Mouse (Mus musculus): Measurements from ENCODE around the gene Spaca4. TPM values are rescaled to one million over a fixed set of nuclear protein-coding genes. Genes with fewer than 3 reads are reported as not detected.

Spaca4 gene
- polyA plus RNA-seq, 2 experiments: not detected

- no peak overlapping the region for H3K4me2 ChIP-seq (replicated peaks; ENCODE audit: low read depth, low read length, severe bottlenecking)
- DNase-seq (ENCODE audit: low spot score): no peak
- no peak overlapping the region for H3K9ac ChIP-seq (ENCODE audit: low read depth, low read length, severe bottlenecking)
- H3K27me3 ChIP-seq (ENCODE audit: control insufficient read depth, insufficient read depth, low read length): no peaks in the 10 kb centered on the region
- 41% methylated on average over 9 of the region's 10 CpGs for WGBS
- no peak for TF ChIP-seq POLR2A (IDR thresholded peaks at IDR 0.05; ENCODE audit: borderline replicate concordance, extremely low read depth, insufficient read depth, insufficient read length)
- no peaks in the 10 kb centered on the region for H3K36me3 ChIP-seq (ENCODE audit: control insufficient read depth, insufficient read depth, low read length)
- H3K4me1 ChIP-seq (ENCODE audit: control insufficient read depth, insufficient read depth, low read length): no peaks in the 10 kb centered on the region
- no peak overlapping the region for H3K4me3 ChIP-seq (replicated peaks; ENCODE audit: low read length)
- no peaks in the 10 kb centered on the region; the same call in 1 of the 2 replicates for H3K9me3 ChIP-seq (ENCODE audit: control insufficient read depth, low read length)
- H3K27ac ChIP-seq (replicated peaks; ENCODE audit: low read depth, low read length): no peak overlapping the region
- no peak for ATAC-seq (ENCODE audit: low FRiP score, low read depth)
Observed at GRCm38 (mm10) chr7:45749401-45749800, 23.8 kb upstream of the Spaca4 start.

- Histone ChIP-seq H3K9me3 (ENCODE audit: control insufficient read depth, low read length) (no peaks in the 10 kb centered on the region; the same call in 1 of the 2 replicates), H3K9ac (ENCODE audit: low read depth, low read length, severe bottlenecking) (no peak overlapping the region), H3K27me3 (ENCODE audit: control insufficient read depth, insufficient read depth, low read length) (no peaks in the 10 kb centered on the region), H3K4me3 (replicated peaks; ENCODE audit: low read length) (no peak overlapping the region), H3K36me3 (ENCODE audit: control insufficient read depth, insufficient read depth, low read length) (no peaks in the 10 kb centered on the region), H3K4me2 (replicated peaks; ENCODE audit: low read depth, low read length, severe bottlenecking) (no peak overlapping the region), H3K27ac (replicated peaks; ENCODE audit: low read depth, low read length) (no peak overlapping the region), H3K4me1 (ENCODE audit: control insufficient read depth, insufficient read depth, low read length) (no peaks in the 10 kb centered on the region)
- TF ChIP-seq POLR2A (IDR thresholded peaks at IDR 0.05; ENCODE audit: borderline replicate concordance, extremely low read depth, insufficient read depth, insufficient read length): no peak
- DNase-seq (ENCODE audit: low spot score) (no peak), ATAC-seq (ENCODE audit: low FRiP score, low read depth) (no peak)
- 83% methylated on average over 7 of the region's 7 CpGs for WGBS
Observed at GRCm38 (mm10) chr7:45748110-45748509, 22.5 kb upstream of the Spaca4 start.

- no peak for DNase-seq (ENCODE audit: low spot score)
- no peak overlapping the region for H3K4me2 ChIP-seq (replicated peaks; ENCODE audit: low read depth, low read length, severe bottlenecking)
- H3K4me3 ChIP-seq (replicated peaks; ENCODE audit: low read length): no peak overlapping the region
- no peaks in the 10 kb centered on the region for H3K27me3 ChIP-seq (ENCODE audit: control insufficient read depth, insufficient read depth, low read length)
- H3K27ac ChIP-seq (replicated peaks; ENCODE audit: low read depth, low read length): no peak overlapping the region
- no peak for TF ChIP-seq POLR2A (IDR thresholded peaks at IDR 0.05; ENCODE audit: borderline replicate concordance, extremely low read depth, insufficient read depth, insufficient read length)
- H3K9ac ChIP-seq (ENCODE audit: low read depth, low read length, severe bottlenecking): no peak overlapping the region
- no peaks in the 10 kb centered on the region for H3K36me3 ChIP-seq (ENCODE audit: control insufficient read depth, insufficient read depth, low read length)
- WGBS: 86% methylated on average over 5 of the region's 5 CpGs
- no peaks in the 10 kb centered on the region; the same call in 1 of the 2 replicates for H3K9me3 ChIP-seq (ENCODE audit: control insufficient read depth, low read length)
- H3K4me1 ChIP-seq (ENCODE audit: control insufficient read depth, insufficient read depth, low read length): no peaks in the 10 kb centered on the region
- no peak for ATAC-seq (ENCODE audit: low FRiP score, low read depth)
Observed at GRCm38 (mm10) chr7:45747450-45747849, 21.8 kb upstream of the Spaca4 start.

GRCm38 (mm10) chr7:45746518-45746917 lies 20.9 kb upstream of the Spaca4 start:
- 63% methylated on average over 6 of the region's 6 CpGs for WGBS

GRCm38 (mm10) chr7:45744387-45744786 lies 18.8 kb upstream of the Spaca4 start:
- no peaks in the 10 kb centered on the region for H3K27me3 ChIP-seq (ENCODE audit: control insufficient read depth, insufficient read depth, low read length)
- H3K4me3 ChIP-seq (replicated peaks; ENCODE audit: low read length): no peak overlapping the region
- WGBS: 18% methylated on average over 2 of the region's 2 CpGs
- no peak overlapping the region for H3K4me2 ChIP-seq (replicated peaks; ENCODE audit: low read depth, low read length, severe bottlenecking)
- no peaks in the 10 kb centered on the region for H3K36me3 ChIP-seq (ENCODE audit: control insufficient read depth, insufficient read depth, low read length)
- H3K9me3 ChIP-seq (ENCODE audit: control insufficient read depth, low read length): no peaks in the 10 kb centered on the region; the same call in 1 of the 2 replicates
- no peaks in the 10 kb centered on the region for H3K4me1 ChIP-seq (ENCODE audit: control insufficient read depth, insufficient read depth, low read length)
- peak; percentile 52 for DNase-seq (ENCODE audit: low spot score)
- no peak overlapping the region for H3K27ac ChIP-seq (replicated peaks; ENCODE audit: low read depth, low read length)
- peak; percentile 41; the same call in 1 of the 2 replicates for ATAC-seq (ENCODE audit: low FRiP score, low read depth)
- H3K9ac ChIP-seq (ENCODE audit: low read depth, low read length, severe bottlenecking): no peak overlapping the region
- no peak for TF ChIP-seq POLR2A (IDR thresholded peaks at IDR 0.05; ENCODE audit: borderline replicate concordance, extremely low read depth, insufficient read depth, insufficient read length)

More at GRCm38 (mm10) chr7:45746518-45746917, 20.9 kb upstream of the Spaca4 start:
- ATAC-seq (ENCODE audit: low FRiP score, low read depth) (no peak), DNase-seq (ENCODE audit: low spot score) (no peak)
- no peak overlapping the region for H3K4me3 ChIP-seq (replicated peaks; ENCODE audit: low read length)
- H3K36me3 ChIP-seq (ENCODE audit: control insufficient read depth, insufficient read depth, low read length): no peaks in the 10 kb centered on the region
- no peaks in the 10 kb centered on the region for H3K27me3 ChIP-seq (ENCODE audit: control insufficient read depth, insufficient read depth, low read length)
- no peak for TF ChIP-seq POLR2A (IDR thresholded peaks at IDR 0.05; ENCODE audit: borderline replicate concordance, extremely low read depth, insufficient read depth, insufficient read length)
- H3K27ac ChIP-seq (replicated peaks; ENCODE audit: low read depth, low read length): no peak overlapping the region
- H3K9me3 ChIP-seq (ENCODE audit: control insufficient read depth, low read length): no peaks in the 10 kb centered on the region; the same call in 1 of the 2 replicates
- no peak overlapping the region for H3K9ac ChIP-seq (ENCODE audit: low read depth, low read length, severe bottlenecking)
- H3K4me1 ChIP-seq (ENCODE audit: control insufficient read depth, insufficient read depth, low read length): no peaks in the 10 kb centered on the region
- H3K4me2 ChIP-seq (replicated peaks; ENCODE audit: low read depth, low read length, severe bottlenecking): no peak overlapping the region
